Mouse (Mus musculus): ENCODE data around the gene Cc2d1a. TPM values are rescaled to one million over a fixed set of nuclear protein-coding genes. Genes with fewer than 3 reads are reported as not detected.

Gene Cc2d1a
- polyA plus RNA-seq, 1 experiment from 2014 or later = 17.7 TPM

GRCm38 (mm10) chr8:84084341-84085115, 63.2 kb downstream of the Cc2d1a start:
- no peak overlapping the region for H3K4me2 ChIP-seq (replicated peaks; ENCODE audit: low read depth, low read length)
- no peaks in the 10 kb centered on the region for H3K4me1 ChIP-seq (ENCODE audit: control insufficient read depth, insufficient read depth, low read length)
- peaks cover 79% of the 10 kb centered on the region for H3K36me3 ChIP-seq (ENCODE audit: control insufficient read depth, insufficient read depth, low read length)
- no peak overlapping the region for H3K9ac ChIP-seq (ENCODE audit: low read depth, low read length)
- no peak overlapping the region for H3K27ac ChIP-seq (ENCODE audit: low read depth, low read length)
- H3K4me3 ChIP-seq (ENCODE audit: low read length) = no peak overlapping the region
- 50% methylated on average over 42 of the region's 42 CpGs for WGBS
- H3K27me3 ChIP-seq (ENCODE audit: control insufficient read depth, insufficient read depth, low read length) = no peaks in the 10 kb centered on the region
- no peak for ATAC-seq (ENCODE audit: low FRiP score, low TSS enrichment)
- no peaks in the 10 kb centered on the region for H3K9me3 ChIP-seq (ENCODE audit: control insufficient read depth, low read length)

GRCm38 (mm10) chr8:84083829-84084241, 63.9 kb downstream of the Cc2d1a start:
- no peak overlapping the region for H3K4me3 ChIP-seq (ENCODE audit: low read length)
- H3K27ac ChIP-seq (ENCODE audit: low read depth, low read length) = no peak overlapping the region
- H3K27me3 ChIP-seq (ENCODE audit: control insufficient read depth, insufficient read depth, low read length) = no peaks in the 10 kb centered on the region
- WGBS = 39% methylated on average over 8 of the region's 8 CpGs
- no peak overlapping the region for H3K4me2 ChIP-seq (replicated peaks; ENCODE audit: low read depth, low read length)
- ATAC-seq (ENCODE audit: low FRiP score, low TSS enrichment) = 0 out of 2 replicates have a peak, but pooled peaks have one; percentile 22
- no peaks in the 10 kb centered on the region for H3K4me1 ChIP-seq (ENCODE audit: control insufficient read depth, insufficient read depth, low read length)
- no peak overlapping the region for H3K9ac ChIP-seq (ENCODE audit: low read depth, low read length)
- H3K9me3 ChIP-seq (ENCODE audit: control insufficient read depth, low read length) = no peaks in the 10 kb centered on the region
- peaks cover 72% of the 10 kb centered on the region for H3K36me3 ChIP-seq (ENCODE audit: control insufficient read depth, insufficient read depth, low read length)

MicroRNAs encoded within 50 kb of the gene (microRNA counts, 519-probe panel; counts per million panel counts)
- microRNA mmu-miR-181c (3,188 counts per million, percentile 12 among the panel's probes with 10 or more counts), microRNA mmu-miR-709 (3,116 counts per million, percentile 10 among the panel's probes with 10 or more counts)

Small RNA genes within 50 kb of the gene (microRNA-seq; reads per million reads assigned to microRNA genes)
- gene Gm25110 (not detected), gene Mir181c (5,338 reads per million, percentile 91 among the genes with 10 or more reads in this experiment), gene Mir181d (4,577 reads per million, percentile 90 among the genes with 10 or more reads in this experiment), gene Mir709 (not detected)

Other genes with a start within 250 kb of the Cc2d1a start
- 24.4 and 27.5 TPM in 2 replicates for gene Adgrl1, start 247.8 kb downstream of the Cc2d1a start, polyA plus RNA-seq (2014; fragmentation: Nextera tagmentation; extraction: Ambion mirVana)
- 0.37 and 0.61 TPM in 2 replicates for gene Gm10644, start 192.7 kb downstream of the Cc2d1a start, polyA plus RNA-seq (2014; fragmentation: Nextera tagmentation; extraction: Ambion mirVana)
- gene Asf1b, start 192.4 kb downstream of the Cc2d1a start, polyA plus RNA-seq (2014; fragmentation: Nextera tagmentation; extraction: Ambion mirVana) = 68.2 and 71.4 TPM in 2 replicates
- 123 and 124 TPM in 2 replicates for gene Prkaca, start 174.9 kb downstream of the Cc2d1a start, polyA plus RNA-seq (2014; fragmentation: Nextera tagmentation; extraction: Ambion mirVana)
- 17.9 and 31.9 TPM in 2 replicates for gene Samd1, start 150.3 kb downstream of the Cc2d1a start, polyA plus RNA-seq (2014; fragmentation: Nextera tagmentation; extraction: Ambion mirVana)
- 1.2 TPM in 2 replicates for gene 1700067K01Rik, start 146.4 kb downstream of the Cc2d1a start, polyA plus RNA-seq (2014; fragmentation: Nextera tagmentation; extraction: Ambion mirVana)
- 3.6 and 5.7 TPM in 2 replicates for gene 2210011C24Rik, start 135.8 kb downstream of the Cc2d1a start, polyA plus RNA-seq (2014; fragmentation: Nextera tagmentation; extraction: Ambion mirVana)
- 5.9 and 7.4 TPM in 2 replicates for gene Palm3, start 126.5 kb downstream of the Cc2d1a start, polyA plus RNA-seq (2014; fragmentation: Nextera tagmentation; extraction: Ambion mirVana)
- 1.4 and 1.6 TPM in 2 replicates for gene Il27ra, start 105.3 kb downstream of the Cc2d1a start, polyA plus RNA-seq (2014; fragmentation: Nextera tagmentation; extraction: Ambion mirVana)
- gene Rln3, start 102.9 kb downstream of the Cc2d1a start, polyA plus RNA-seq (2014; fragmentation: Nextera tagmentation; extraction: Ambion mirVana) = 0.33 TPM in 1 of 2 replicates, not detected in the other
- gene Gm10643, start 82.8 kb downstream of the Cc2d1a start, polyA plus RNA-seq (2014; fragmentation: Nextera tagmentation; extraction: Ambion mirVana) = 1.2 and 2.2 TPM in 2 replicates
- gene Rfx1, start 81.1 kb downstream of the Cc2d1a start, polyA plus RNA-seq (2014; fragmentation: Nextera tagmentation; extraction: Ambion mirVana) = 10.4 and 13.7 TPM in 2 replicates
- 10.4 and 18.3 TPM in 2 replicates for gene Dcaf15, start 43.2 kb downstream of the Cc2d1a start, polyA plus RNA-seq (2014; fragmentation: Nextera tagmentation; extraction: Ambion mirVana)
- 0.19 and 0.34 TPM in 2 replicates for gene Podnl1, start 21.9 kb downstream of the Cc2d1a start, polyA plus RNA-seq (2014; fragmentation: Nextera tagmentation; extraction: Ambion mirVana)
- 0.87 and 1.2 TPM in 2 replicates for gene 4930432K21Rik, start 89 bp upstream of the Cc2d1a start, polyA plus RNA-seq (2014; fragmentation: Nextera tagmentation; extraction: Ambion mirVana)
- 4.3 and 5.5 TPM in 2 replicates for gene Nanos3, start 37.3 kb upstream of the Cc2d1a start, polyA plus RNA-seq (2014; fragmentation: Nextera tagmentation; extraction: Ambion mirVana)
- 10.2 and 15.7 TPM in 2 replicates for gene Zswim4, start 89.1 kb upstream of the Cc2d1a start, polyA plus RNA-seq (2014; fragmentation: Nextera tagmentation; extraction: Ambion mirVana)
- gene D8Ertd738e, start 101.8 kb upstream of the Cc2d1a start, polyA plus RNA-seq (2014; fragmentation: Nextera tagmentation; extraction: Ambion mirVana) = 388 TPM in 2 replicates
- 73.2 and 80.1 TPM in 2 replicates for gene Mri1, start 109.4 kb upstream of the Cc2d1a start, polyA plus RNA-seq (2014; fragmentation: Nextera tagmentation; extraction: Ambion mirVana)
- gene Ccdc130, start 122.4 kb upstream of the Cc2d1a start, polyA plus RNA-seq (2014; fragmentation: Nextera tagmentation; extraction: Ambion mirVana) = 15.4 and 21.1 TPM in 2 replicates
- 3.6 and 4.4 TPM in 2 replicates for gene Cacna1a, start 240.5 kb upstream of the Cc2d1a start, polyA plus RNA-seq (2014; fragmentation: Nextera tagmentation; extraction: Ambion mirVana)

Measured in kidney, embryonic 14.5 days (tissue).